In the genomic region with DNA sequence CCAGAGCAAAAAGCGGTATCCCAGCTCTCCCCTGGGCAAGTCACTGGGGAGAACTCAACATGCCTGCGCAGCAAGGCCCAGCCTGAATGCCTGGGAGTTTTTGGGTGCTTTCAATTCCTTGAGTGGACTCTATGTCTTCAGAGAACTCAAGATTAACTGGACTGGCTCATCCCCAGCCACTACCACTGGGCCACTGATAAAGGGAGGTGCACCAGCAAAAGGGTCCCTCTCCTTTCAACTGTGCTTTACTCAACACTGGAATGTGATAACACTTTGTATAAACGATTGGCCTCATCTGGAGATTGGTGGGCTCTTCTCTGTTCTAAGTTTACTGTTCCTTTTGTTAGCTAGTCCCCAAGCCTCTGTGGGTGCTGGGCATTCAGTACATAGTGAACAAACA, we compare ENCODE assay signal across 11 mouse cellular contexts. TPM values are rescaled to one million over a fixed set of nuclear protein-coding genes. Genes with fewer than 3 reads are reported as not detected.
DNase-seq lines count a peak whose midpoint lies in the region; ATAC-seq lines count a peak whose summit lies in the region.
"Had no signal": no experiment of that assay in that cellular context is flagged by ENCODE, and none has a peak within 500 bp of the region (broad histone marks: within the 10 kb centered on the region; RNA-seq: fewer than 3 reads in every experiment).

No protein-coding gene starts in this region.

- H3K4me2 ChIP-seq in heart, embryonic 13.5 days = peak overlapping the region; percentile 98
- peak overlapping the region; percentile 100; the same call in 1 of the 2 replicates for H3K4me2 ChIP-seq in neural tube, embryonic 13.5 days
- peak overlapping the region; percentile 99 for H3K4me2 ChIP-seq in hindbrain, embryonic 15.5 days
- peak overlapping the region; percentile 99; the same call in 1 of the 2 replicates for H3K4me2 ChIP-seq in neural tube, embryonic 14.5 days (ENCODE audit: low read depth, low read length)

- no peak for DNase-seq in heart, postnatal 36 days
- DNase-seq in neural tube, embryonic 10.5 days (ENCODE audit: extremely low spot score, low spot score) = no peak
- no peak for DNase-seq in left cerebral cortex, adult 8-10 months (ENCODE audit: low spot score in 2 of 2)

- H3K9me3 ChIP-seq in heart, embryonic 13.5 days = no peaks in the 10 kb centered on the region
- no peaks in the 10 kb centered on the region for H3K9me3 ChIP-seq in neural tube, embryonic 13.5 days
- H3K9me3 ChIP-seq in hindbrain, embryonic 15.5 days = no peaks in the 10 kb centered on the region
- no peaks in the 10 kb centered on the region for H3K9me3 ChIP-seq in neural tube, embryonic 14.5 days (ENCODE audit: control insufficient read depth, low read length)
- H3K9me3 ChIP-seq: limb, embryonic 13.5 days; neural tube, embryonic 12.5 days had no signal

- ATAC-seq in heart, embryonic 13.5 days (ENCODE audit: extremely low read depth, insufficient number of reproducible peaks, low FRiP score, low TSS enrichment) = no peak
- ATAC-seq in neural tube, embryonic 13.5 days (ENCODE audit: low read depth) = no peak
- no peak for ATAC-seq in hindbrain, embryonic 15.5 days (ENCODE audit: low FRiP score, low read depth)
- ATAC-seq in neural tube, embryonic 14.5 days (ENCODE audit: low read depth) = no peak
- no peak for ATAC-seq in monocyte, adult 5-6 weeks (replicated peaks; ENCODE audit: insufficient number of reproducible peaks, low FRiP score, low TSS enrichment, poor library complexity, severe bottlenecking)

- intact Hi-C loops in heart, postnatal 36 days (cut with DNase I) = no loop called here

- 61% methylated on average over 3 of the region's 3 CpGs for WGBS in heart, embryonic 13.5 days
- WGBS in neural tube, embryonic 13.5 days = 75% methylated on average over 3 of the region's 3 CpGs
- WGBS in hindbrain, embryonic 15.5 days = 82% methylated on average over 3 of the region's 3 CpGs
- 74% methylated on average over 3 of the region's 3 CpGs for WGBS in neural tube, embryonic 14.5 days

- peaks cover 28% of the 10 kb centered on the region for H3K4me1 ChIP-seq in heart, embryonic 13.5 days
- peaks cover 34% of the 10 kb centered on the region for H3K4me1 ChIP-seq in neural tube, embryonic 13.5 days (replicated peaks)
- H3K4me1 ChIP-seq in hindbrain, embryonic 15.5 days (replicated peaks) = peaks cover 32% of the 10 kb centered on the region
- peaks cover 14% of the 10 kb centered on the region for H3K4me1 ChIP-seq in neural tube, embryonic 14.5 days (ENCODE audit: control insufficient read depth, insufficient read depth, low read length)

- H3K9ac ChIP-seq in heart, embryonic 13.5 days = peak overlapping the region; percentile 90
- H3K9ac ChIP-seq in neural tube, embryonic 13.5 days = no peak overlapping the region
- H3K9ac ChIP-seq in hindbrain, embryonic 15.5 days = no peak overlapping the region
- no peak overlapping the region for H3K9ac ChIP-seq in neural tube, embryonic 14.5 days (replicated peaks; ENCODE audit: low read depth, low read length)
- H3K9ac ChIP-seq: limb, embryonic 13.5 days; neural tube, embryonic 12.5 days had no signal

- H3K27ac ChIP-seq in heart, embryonic 13.5 days (replicated peaks) = peak overlapping the region; percentile 89; the same call in 1 of the 2 replicates
- H3K27ac ChIP-seq in neural tube, embryonic 13.5 days (replicated peaks) = no peak overlapping the region
- 0 out of 2 replicates have a peak overlapping the region, but pooled peaks have one; percentile 3 for H3K27ac ChIP-seq in hindbrain, embryonic 15.5 days (replicated peaks)
- H3K27ac ChIP-seq in neural tube, embryonic 14.5 days (ENCODE audit: low read depth, low read length) = no peak overlapping the region
- H3K27ac ChIP-seq: kidney, postnatal 0 days; limb, embryonic 13.5 days; neural tube, embryonic 12.5 days had no signal

- H3K4me3 ChIP-seq in heart, embryonic 13.5 days = peak overlapping the region; percentile 82
- H3K4me3 ChIP-seq in neural tube, embryonic 13.5 days = no peak overlapping the region
- H3K4me3 ChIP-seq in hindbrain, embryonic 15.5 days = 0 out of 2 replicates have a peak overlapping the region, but pooled peaks have one; percentile 66
- no peak overlapping the region for H3K4me3 ChIP-seq in neural tube, embryonic 14.5 days (ENCODE audit: low read depth, low read length)
- H3K4me3 ChIP-seq: limb, embryonic 13.5 days; neural tube, embryonic 12.5 days had no signal

- no peaks in the 10 kb centered on the region for H3K36me3 ChIP-seq in heart, embryonic 13.5 days
- no peaks in the 10 kb centered on the region for H3K36me3 ChIP-seq in neural tube, embryonic 13.5 days
- H3K36me3 ChIP-seq in hindbrain, embryonic 15.5 days = no peaks in the 10 kb centered on the region
- no peaks in the 10 kb centered on the region for H3K36me3 ChIP-seq in neural tube, embryonic 14.5 days (ENCODE audit: control insufficient read depth, insufficient read depth, low read length)
- H3K36me3 ChIP-seq: limb, embryonic 13.5 days; neural tube, embryonic 12.5 days had no signal

- peaks cover 57% of the 10 kb centered on the region for H3K27me3 ChIP-seq in heart, embryonic 13.5 days (replicated peaks)
- H3K27me3 ChIP-seq in neural tube, embryonic 13.5 days = peaks cover 56% of the 10 kb centered on the region
- peaks cover 16% of the 10 kb centered on the region for H3K27me3 ChIP-seq in hindbrain, embryonic 15.5 days
- peaks cover 4% of the 10 kb centered on the region; the same call in 1 of the 2 replicates for H3K27me3 ChIP-seq in neural tube, embryonic 14.5 days (ENCODE audit: control insufficient read depth, insufficient read depth, low read length)

RNA-seq across cellular contexts. Expression of a gene that starts 2.2 kb away (rescaled TPM):
- polyA plus RNA-seq in heart, embryonic 13.5 days (2015; fragmentation: Nextera tagmentation; extraction: Ambion mirVana) = 5.1 and 5.2 TPM in 2 replicates
- 10 to 100 TPM; 88.4 to 94.2 TPM for total RNA-seq in heart, postnatal 36 days (2021)
- polyA plus RNA-seq in neural tube, embryonic 13.5 days (2015; fragmentation: Nextera tagmentation; extraction: Ambion mirVana) = 2.7 TPM in 2 replicates
- 6.3 and 8.0 TPM in 2 replicates for polyA plus RNA-seq in hindbrain, embryonic 15.5 days (2015; fragmentation: Nextera tagmentation; extraction: Ambion mirVana)
- polyA plus RNA-seq in neural tube, embryonic 14.5 days (2014; fragmentation: Nextera tagmentation; extraction: Ambion mirVana) = 12.1 and 12.7 TPM in 2 replicates
- total RNA-seq in left cerebral cortex, adult 8-10 months (2022) = 100 to 1,000 TPM in 2 of 4 experiments, 10 to 100 TPM in 2; 90.8 to 102 (median 98.4) TPM
- total RNA-seq in monocyte, adult 5-6 weeks (2017) = 0.76 to 1.3 TPM (median 0.85 TPM) in 3 replicates

RNA-seq across cellular contexts. Expression of a gene that starts 57.2 kb away (rescaled TPM):
- 155 and 187 TPM in 2 replicates for polyA plus RNA-seq in heart, embryonic 13.5 days (2015; fragmentation: Nextera tagmentation; extraction: Ambion mirVana)
- 10 to 100 TPM; 84.7 to 89.3 TPM for total RNA-seq in heart, postnatal 36 days (2021)
- 145 and 158 TPM in 2 replicates for polyA plus RNA-seq in neural tube, embryonic 13.5 days (2015; fragmentation: Nextera tagmentation; extraction: Ambion mirVana)
- polyA plus RNA-seq in hindbrain, embryonic 15.5 days (2015; fragmentation: Nextera tagmentation; extraction: Ambion mirVana) = 134 and 149 TPM in 2 replicates
- 150 and 179 TPM in 2 replicates for polyA plus RNA-seq in neural tube, embryonic 14.5 days (2014; fragmentation: Nextera tagmentation; extraction: Ambion mirVana)
- total RNA-seq in left cerebral cortex, adult 8-10 months (2022) = 10 to 100 TPM; 35.2 to 47.1 (median 39.6) TPM
- total RNA-seq in monocyte, adult 5-6 weeks (2017) = 42.5 to 61.0 TPM (median 52.8 TPM) in 3 replicates

RNA-seq across cellular contexts. Expression of a gene that starts 57.2 kb away (rescaled TPM):
- polyA plus RNA-seq in heart, embryonic 13.5 days (2015; fragmentation: Nextera tagmentation; extraction: Ambion mirVana) = 25.9 and 26.5 TPM in 2 replicates
- 10 to 100 TPM; 13.3 to 14.5 TPM for total RNA-seq in heart, postnatal 36 days (2021)
- polyA plus RNA-seq in neural tube, embryonic 13.5 days (2015; fragmentation: Nextera tagmentation; extraction: Ambion mirVana) = 39.7 and 39.9 TPM in 2 replicates
- polyA plus RNA-seq in hindbrain, embryonic 15.5 days (2015; fragmentation: Nextera tagmentation; extraction: Ambion mirVana) = 40.4 and 46.0 TPM in 2 replicates
- 40.2 and 44.0 TPM in 2 replicates for polyA plus RNA-seq in neural tube, embryonic 14.5 days (2014; fragmentation: Nextera tagmentation; extraction: Ambion mirVana)
- total RNA-seq in left cerebral cortex, adult 8-10 months (2022) = 10 to 100 TPM; 28.4 to 36.7 (median 32.3) TPM
- total RNA-seq in monocyte, adult 5-6 weeks (2017) = 1.4 to 8.8 TPM (median 6.4 TPM) in 3 replicates

Comparison
In these comparisons a context has a peak if more than half of its experiments do, and no peak if none do; other contexts are left out.
1. H3K27ac ChIP-seq: peak in heart, embryonic 13.5 days (single experiment) and hindbrain, embryonic 15.5 days (single experiment); none in neural tube, embryonic 13.5 days (single experiment) and neural tube, embryonic 14.5 days (single experiment).
2. H3K4me3 ChIP-seq: peak in heart, embryonic 13.5 days (single experiment) and hindbrain, embryonic 15.5 days (single experiment); none in neural tube, embryonic 13.5 days (single experiment) and neural tube, embryonic 14.5 days (single experiment).
3. Peak in every context shown above with its lines, with median percentiles within 50 percentile points of each other: H3K4me2 ChIP-seq.